Mouse (Mus musculus) liver, embryonic 11.5 days (tissue): ENCODE data around the gene Vmn2r86. TPM values are rescaled to one million over a fixed set of nuclear protein-coding genes. Genes with fewer than 3 reads are reported as not detected.
A peak's percentile ranks its signal among the peaks of the same experiment; 100 is the strongest.
"Not testable (repeated sequence)": the region's sequence is repeated elsewhere in the genome, so short reads cannot be mapped to it uniquely, and the experiment has no call there.

Experiments used
- ATAC-seq: fragments of 200-750 bp; cut with Nextera tagmentation; replicated peaks from 2 replicates; pipeline ENCODE4 v1.8.0; 2017; ENCODE audit warnings: moderate number of reproducible peaks, mild to moderate bottlenecking, moderate TSS enrichment, moderate library complexity; ENCODE audit not compliant: low FRiP score
- DNase-seq: peaks from one replicate; pipeline ENCODE4 v3.0.0-alpha.2; 2017; ENCODE audit warnings: low spot score
- H3K27ac ChIP-seq: fragments of 300-500 bp; sonication (generic); 2 replicates; pipeline ENCODE4 v1.5.1; 2014; ENCODE audit warnings: mild to moderate bottlenecking, low read depth, low read length, control low read depth
- H3K27me3 ChIP-seq: fragments of 300-500 bp; sonication (generic); replicated peaks from 2 replicates; pipeline ENCODE4 v1.6.1; 2014; ENCODE audit warnings: low read length, mixed read lengths; ENCODE audit not compliant: control insufficient read depth, insufficient read depth
- H3K36me3 ChIP-seq: fragments of 300-500 bp; sonication (generic); 2 replicates; pipeline ENCODE4 v1.6.1; 2014; ENCODE audit warnings: mild to moderate bottlenecking, low read length, moderate library complexity, mixed read lengths; ENCODE audit not compliant: control insufficient read depth, insufficient read depth
- H3K4me1 ChIP-seq: fragments of 300-500 bp; sonication (generic); replicated peaks from 2 replicates; pipeline ENCODE4 v1.6.1; 2014; ENCODE audit warnings: low read length, mixed read lengths; ENCODE audit not compliant: control insufficient read depth, insufficient read depth
- H3K4me2 ChIP-seq: fragments of 300-500 bp; sonication (generic); 2 replicates; pipeline ENCODE4 v1.6.1; 2014; ENCODE audit warnings: mild to moderate bottlenecking, control low read depth, moderate library complexity
- H3K4me3 ChIP-seq: fragments of 300-500 bp; sonication (generic); 2 replicates; pipeline ENCODE4 v1.5.1; 2014; ENCODE audit warnings: low read depth, low read length, control low read depth
- H3K9ac ChIP-seq: fragments of 300-500 bp; sonication (generic); 2 replicates; pipeline ENCODE4 v1.6.1; 2014; ENCODE audit warnings: low read depth, low read length, control low read depth
- H3K9me3 ChIP-seq: fragments of 300-500 bp; sonication (generic); 2 replicates; pipeline ENCODE4 v1.6.1; 2016; ENCODE audit warnings: low read length, inconsistent platforms, mixed read lengths; ENCODE audit not compliant: control insufficient read depth
- WGBS: fragments of 180-500 bp; shearing (Covaris S2); extraction: QIAGEN DNeasy Blood & Tissue Kit; methylation state at CpG from one replicate; pipeline ENCODE4 v1.1.7; 2014; 5-methylcytosine and 5-hydroxymethylcytosine counted together
- polyA plus RNA-seq: library from polyadenylated mRNA; unstranded; fragments of >200 nt; fragmentation: Nextera tagmentation; extraction: Ambion mirVana; gene quantifications from 2 replicates; pipeline ENCODE4 v1.2.1, GENCODE M21; 2014

Vmn2r86 gene
- polyA plus RNA-seq, result not detected in 2 replicates

DNA sequence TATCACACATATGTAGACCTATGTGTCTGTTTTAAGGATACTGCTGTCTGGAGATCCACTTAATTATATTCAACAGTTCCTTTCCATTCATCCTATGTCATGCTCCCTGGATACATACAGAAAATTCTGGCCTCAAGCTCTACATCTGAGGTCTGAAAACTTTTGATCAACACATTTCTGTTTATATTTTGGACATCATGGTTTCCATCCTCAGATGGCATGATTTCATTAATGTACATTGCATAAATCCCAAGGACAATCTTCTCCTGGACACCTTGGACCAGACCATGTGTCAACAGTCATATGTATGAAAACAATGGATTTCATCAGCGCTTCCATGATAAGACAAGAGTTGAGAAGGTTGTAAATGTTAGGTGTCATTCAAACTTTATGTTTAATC lies at the start of gene Vmn2r86:
Gene Vmn2r86, minus strand, starts transcription at position 101 of the 400 bp plus-strand sequence.
- not testable (repeated sequence) for ATAC-seq, H3K36me3 ChIP-seq, H3K9ac ChIP-seq, H3K4me2 ChIP-seq, H3K4me3 ChIP-seq, H3K27ac ChIP-seq, H3K27me3 ChIP-seq, DNase-seq, H3K4me1 ChIP-seq, H3K9me3 ChIP-seq
- 84% methylated on average over 1 of the region's 1 CpGs for WGBS

DNA sequence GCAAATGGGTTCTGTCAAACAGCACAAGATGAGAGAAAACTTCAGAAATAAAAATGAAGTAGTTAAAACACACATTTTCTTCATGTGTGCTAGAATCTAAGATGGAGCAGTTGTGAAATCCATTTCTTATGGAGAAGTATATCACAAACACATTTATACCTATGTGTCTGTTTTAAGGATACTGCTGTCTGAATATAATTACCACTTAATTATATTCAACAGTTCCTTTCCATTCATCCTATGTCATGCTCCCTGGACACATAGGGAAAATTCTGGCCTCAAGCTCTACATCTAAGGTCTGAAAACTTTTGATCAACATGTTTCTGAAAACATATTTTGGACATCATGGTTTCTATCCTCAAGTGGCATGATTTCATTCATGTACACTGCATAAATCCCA lies 41.4 kb upstream of the Vmn2r86 start, which contains the start of gene Vmn2r87:
Gene Vmn2r87, minus strand, starts transcription at position 101 of the 400 bp plus-strand sequence.
- H3K27ac ChIP-seq, result no peak within 1 kb of the TSS
- no peaks in the 10 kb centered on the region for H3K36me3 ChIP-seq
- H3K4me3 ChIP-seq, result no peak within 1 kb of the TSS
- H3K4me1 ChIP-seq, result no peaks in the 10 kb centered on the region
- no peak within 1 kb of the TSS for H3K4me2 ChIP-seq
- no peaks in the 10 kb centered on the region for H3K27me3 ChIP-seq
- ATAC-seq (no peak), DNase-seq (no peak)
- no peak within 1 kb of the TSS for H3K9ac ChIP-seq
- no peaks in the 10 kb centered on the region for H3K9me3 ChIP-seq

DNA sequence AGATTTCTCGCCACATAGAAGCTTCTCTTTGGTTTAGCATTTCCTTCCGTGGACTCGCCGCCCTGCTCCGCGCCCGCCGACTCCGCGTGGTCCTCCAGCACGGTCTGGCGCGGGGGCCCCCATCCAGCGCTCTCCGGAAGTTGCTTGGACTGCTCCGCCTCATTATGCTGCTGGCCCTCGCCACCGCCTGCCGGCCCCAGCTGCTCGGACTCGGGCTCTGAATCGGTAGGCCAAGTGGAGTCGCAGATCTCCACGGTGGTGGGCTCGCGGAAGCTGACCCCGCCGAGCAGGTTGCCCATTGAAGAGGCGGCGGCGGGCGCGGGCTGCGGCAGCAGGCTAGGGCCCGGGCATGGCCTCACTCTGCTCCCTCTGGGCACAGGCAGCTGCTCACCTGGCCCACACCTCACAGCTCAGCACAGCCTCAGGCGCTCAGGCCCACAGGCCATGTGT lies 14.5 kb upstream of the Vmn2r86 start:
- DNase-seq (peak; percentile 68), ATAC-seq (peak; percentile 85)
- WGBS, result 5% methylated on average over 36 of the region's 36 CpGs
- Histone ChIP-seq H3K27me3 (no peaks in the 10 kb centered on the region), H3K4me1 (no peaks in the 10 kb centered on the region), H3K9ac (peak overlapping the region; percentile 46), H3K9me3 (no peaks in the 10 kb centered on the region), H3K36me3 (no peaks in the 10 kb centered on the region), H3K4me2 (peak overlapping the region; percentile 69), H3K4me3 (peak overlapping the region; percentile 48), H3K27ac (no peak overlapping the region)

DNA sequence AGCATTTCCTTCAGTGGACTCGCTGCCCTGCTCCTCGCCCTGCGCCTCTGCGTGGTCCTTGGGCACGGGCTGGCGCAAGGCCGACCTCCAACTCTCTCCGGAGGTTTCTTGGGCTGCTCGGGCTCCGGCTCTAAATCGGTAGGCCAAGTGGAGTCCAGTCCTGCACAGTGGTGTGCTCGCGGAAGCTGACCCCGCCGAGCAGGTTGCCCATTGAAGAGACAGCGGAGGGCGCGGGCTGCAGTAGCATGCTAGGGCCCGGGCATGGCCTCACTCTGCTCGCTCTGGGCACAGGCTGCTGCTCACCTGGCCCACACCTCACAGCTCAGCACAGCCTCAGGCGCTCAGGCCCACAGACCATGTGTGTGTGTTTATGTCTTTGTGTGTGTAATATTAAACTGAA lies 11.1 kb downstream of the Vmn2r86 start:
- Histone ChIP-seq H3K4me3 (no peak overlapping the region), H3K27ac (no peak overlapping the region), H3K27me3 (no peaks in the 10 kb centered on the region), H3K36me3 (no peaks in the 10 kb centered on the region), H3K9ac (no peak overlapping the region), H3K9me3 (no peaks in the 10 kb centered on the region), H3K4me2 (no peak overlapping the region), H3K4me1 (no peaks in the 10 kb centered on the region)
- ATAC-seq, result peak; percentile 31; the same call in 1 of the 2 replicates
- 82% methylated on average over 21 of the region's 21 CpGs for WGBS
- no peak for DNase-seq

DNA sequence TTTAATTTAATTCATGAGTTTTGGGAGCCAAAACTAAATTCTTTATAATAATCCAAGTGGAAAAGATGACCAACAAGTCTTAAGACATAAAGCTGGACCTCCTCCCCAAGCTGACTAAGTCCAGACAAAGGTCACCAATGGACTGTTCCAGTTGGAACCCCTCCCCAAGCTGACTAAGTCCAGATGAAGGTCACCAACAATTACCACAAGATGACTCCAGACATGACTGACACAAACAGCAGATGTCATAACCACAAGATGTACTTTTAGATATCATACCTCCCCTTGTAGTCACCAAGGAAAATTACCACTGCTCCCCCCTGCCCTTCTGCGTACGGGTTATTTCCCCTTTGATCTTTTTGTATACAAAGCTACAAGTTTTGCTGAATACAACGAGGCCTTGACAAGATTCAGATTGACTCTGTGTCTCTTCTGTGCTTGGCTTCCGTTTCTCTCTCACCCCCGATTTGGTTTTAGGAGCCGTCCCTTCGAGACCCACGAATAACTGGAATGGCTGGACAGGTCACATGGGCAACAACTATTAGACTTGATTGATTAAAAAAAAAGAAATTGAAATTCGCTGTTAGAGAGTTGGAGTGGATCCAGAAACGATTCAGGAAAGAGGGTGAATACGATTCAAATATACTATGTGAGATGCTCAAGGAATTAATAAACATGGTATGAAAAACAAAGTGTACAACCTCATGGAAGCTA lies 21.5 kb downstream of the Vmn2r86 start:
- H3K27me3 ChIP-seq, H3K4me2 ChIP-seq, ATAC-seq, H3K9ac ChIP-seq, H3K4me3 ChIP-seq, H3K36me3 ChIP-seq, H3K4me1 ChIP-seq, H3K9me3 ChIP-seq, H3K27ac ChIP-seq, DNase-seq: not testable (repeated sequence)
- 79% methylated on average over 11 of the region's 11 CpGs for WGBS

DNA sequence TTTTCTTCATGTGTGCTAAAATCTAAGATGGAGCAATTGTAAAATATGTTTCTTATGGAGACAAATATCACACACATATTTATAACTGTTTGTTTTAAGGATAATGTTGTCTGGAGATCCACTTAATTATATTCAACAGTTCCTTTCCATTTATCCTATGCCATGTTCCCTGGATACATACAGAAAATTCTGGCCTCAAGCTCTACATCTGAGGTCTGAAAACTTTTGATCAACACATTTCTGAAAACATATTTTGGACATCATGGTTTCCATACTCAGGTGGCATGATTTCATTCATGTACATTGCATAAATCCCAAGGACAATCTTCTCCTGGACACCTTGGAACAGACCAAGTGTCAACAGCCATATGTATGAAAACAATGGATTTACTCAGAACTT lies 26.2 kb downstream of the Vmn2r86 start, which contains the start of gene Vmn2r85:
Gene Vmn2r85, minus strand, starts transcription at position 101 of the 400 bp plus-strand sequence.
- not testable (repeated sequence) for H3K27ac ChIP-seq, H3K27me3 ChIP-seq, ATAC-seq, H3K36me3 ChIP-seq, H3K9ac ChIP-seq, H3K9me3 ChIP-seq, H3K4me3 ChIP-seq, H3K4me1 ChIP-seq, H3K4me2 ChIP-seq, DNase-seq

DNA sequence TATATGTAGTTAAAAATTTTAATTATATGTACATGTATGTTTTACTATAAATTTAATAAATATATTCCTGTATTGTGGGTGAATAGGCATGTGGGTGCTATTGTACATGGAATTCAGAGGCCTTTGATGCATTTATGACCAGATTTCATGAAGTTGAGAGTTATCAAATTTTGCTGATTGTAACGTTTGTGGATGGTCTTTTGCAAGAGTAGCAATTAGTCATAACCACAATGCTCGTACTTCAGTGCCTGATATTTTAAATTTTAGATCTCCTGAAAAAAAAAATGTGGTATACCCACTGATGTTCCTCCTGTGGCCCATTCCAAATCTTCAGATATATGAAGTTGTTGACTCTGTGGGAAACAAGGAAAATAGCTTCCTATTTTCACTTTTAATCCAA lies 33.5 kb downstream of the Vmn2r86 start:
- H3K9ac ChIP-seq, ATAC-seq, H3K4me3 ChIP-seq, H3K9me3 ChIP-seq, H3K4me1 ChIP-seq, H3K27ac ChIP-seq, H3K36me3 ChIP-seq, H3K27me3 ChIP-seq, H3K4me2 ChIP-seq, DNase-seq: not testable (repeated sequence)
- WGBS, result 65% methylated on average over 2 of the region's 2 CpGs

DNA sequence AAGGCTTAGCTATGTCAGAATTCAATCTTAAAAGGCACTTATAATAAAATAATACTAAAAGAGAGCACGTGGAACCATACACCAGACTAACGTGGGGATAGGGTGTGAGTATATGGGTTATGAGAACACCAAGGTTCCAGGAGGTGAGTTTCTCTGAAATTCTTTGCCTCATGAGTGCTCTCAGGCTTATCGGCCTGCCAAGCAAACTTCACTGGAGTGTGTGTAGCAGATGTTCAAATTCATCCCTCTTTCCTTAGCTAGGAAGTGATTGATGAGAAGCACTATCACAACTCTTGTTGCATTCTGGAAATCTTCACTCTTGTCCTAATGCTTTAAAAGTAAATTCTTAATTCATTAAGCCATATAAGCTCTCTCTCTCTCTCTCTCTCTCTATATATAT lies 35.4 kb downstream of the Vmn2r86 start:
- Histone ChIP-seq H3K9me3 (no peaks in the 10 kb centered on the region), H3K27ac (no peak overlapping the region), H3K4me3 (no peak overlapping the region), H3K36me3 (no peaks in the 10 kb centered on the region), H3K4me2 (no peak overlapping the region), H3K4me1 (no peaks in the 10 kb centered on the region), H3K9ac (no peak overlapping the region), H3K27me3 (no peaks in the 10 kb centered on the region)
- 77% methylated on average over 3 of the region's 3 CpGs for WGBS
- ATAC-seq (no peak), DNase-seq (no peak)

DNA sequence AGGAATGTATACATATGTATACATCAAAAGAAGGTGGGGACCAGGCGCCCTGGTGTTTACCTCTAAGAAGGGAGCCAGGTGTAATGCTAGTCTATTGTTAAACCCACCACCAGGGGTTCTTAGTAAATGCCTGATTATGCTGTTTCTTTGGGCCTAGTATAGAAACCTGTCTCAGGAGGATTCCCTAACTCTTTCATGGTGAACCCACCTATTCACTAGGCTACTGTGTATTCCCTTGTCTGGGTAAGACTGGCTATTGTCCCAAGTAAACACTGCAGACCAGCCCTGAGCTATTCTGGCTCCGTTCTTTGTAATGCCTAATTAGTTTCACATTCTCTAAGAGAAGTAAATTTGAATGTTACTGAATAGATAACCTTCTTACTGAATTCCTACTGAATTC lies 35.9 kb downstream of the Vmn2r86 start:
- not testable (repeated sequence) for DNase-seq, H3K4me1 ChIP-seq, H3K4me3 ChIP-seq, H3K9me3 ChIP-seq, H3K27ac ChIP-seq, H3K36me3 ChIP-seq, H3K4me2 ChIP-seq, H3K27me3 ChIP-seq, ATAC-seq, H3K9ac ChIP-seq
- 58% methylated on average over 2 of the region's 2 CpGs for WGBS
